Mouse (Mus musculus): ENCODE measurements around the gene Xlr3b.
"Not testable (repeated sequence)": the region's sequence is repeated elsewhere in the genome, so short reads cannot be mapped to it uniquely, and the experiment has no call there.

Xlr3b gene

DNA sequence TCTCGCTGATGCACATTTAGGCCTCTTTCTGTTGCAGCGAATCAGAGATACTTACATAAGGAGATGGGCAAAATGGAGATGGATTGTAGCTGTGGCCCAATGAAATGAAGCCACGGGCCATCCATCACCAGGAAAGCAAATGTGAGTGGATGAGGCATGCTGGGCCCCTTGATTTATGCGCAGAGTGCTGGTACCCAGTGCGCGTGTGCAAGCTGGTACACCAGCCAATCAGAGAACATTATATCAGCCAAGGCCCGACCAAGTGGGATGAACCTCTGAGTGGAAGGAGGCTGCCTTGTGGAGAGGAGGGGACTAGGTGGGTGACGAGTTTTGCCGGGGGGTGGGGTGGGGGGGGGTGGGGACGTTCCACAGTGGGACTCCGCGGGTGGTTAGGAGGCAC lies at the start of gene Xlr3b:
Gene Xlr3b (plus strand): TSS at position 274 of the 400 bp plus-strand sequence.
- DNase-seq (ENCODE audit: low spot score) = not testable (repeated sequence)

DNA sequence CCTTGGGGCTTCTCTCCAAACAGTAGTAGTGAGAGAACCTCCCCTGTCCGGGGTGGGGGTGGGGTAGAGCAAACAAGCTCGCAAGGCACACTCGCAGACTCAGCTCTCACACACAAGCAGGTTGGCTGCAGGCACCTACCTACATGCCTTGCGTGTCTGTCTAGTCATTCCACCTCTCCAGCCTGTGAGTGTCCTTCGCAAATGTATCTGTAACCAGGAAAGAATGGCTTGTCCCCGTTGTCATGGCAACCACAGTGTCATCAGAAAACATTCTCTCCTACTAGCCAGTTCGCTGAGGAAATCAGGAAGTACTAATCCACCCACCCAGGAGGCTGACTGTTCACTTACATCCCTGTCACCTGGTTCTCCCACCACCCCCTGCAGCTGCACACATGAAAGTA lies 48.8 kb upstream of the Xlr3b start:
- DNase-seq (ENCODE audit: low spot score) = not testable (repeated sequence)

GRCm38 (mm10) chrX:73148496-73148895 lies 43.5 kb upstream of the Xlr3b start, which contains the start of gene Xlr5b:
Gene Xlr5b (plus strand): TSS chrX:73148796.
- not testable (repeated sequence) for DNase-seq (ENCODE audit: low spot score)

GRCm38 (mm10) chrX:73149350-73149749 lies 42.7 kb upstream of the Xlr3b start, which contains the start of gene DXBay18:
Gene DXBay18 (minus strand): TSS chrX:73149450.
- DNase-seq (ENCODE audit: low spot score) = not testable (repeated sequence)

- DNase-seq (ENCODE audit: low spot score) = not testable (repeated sequence)
Observed at GRCm38 (mm10) chrX:73176889-73177288, 15.1 kb upstream of the Xlr3b start, which contains the start of gene Spin2d. Gene Spin2d (minus strand): TSS chrX:73176989.

DNA sequence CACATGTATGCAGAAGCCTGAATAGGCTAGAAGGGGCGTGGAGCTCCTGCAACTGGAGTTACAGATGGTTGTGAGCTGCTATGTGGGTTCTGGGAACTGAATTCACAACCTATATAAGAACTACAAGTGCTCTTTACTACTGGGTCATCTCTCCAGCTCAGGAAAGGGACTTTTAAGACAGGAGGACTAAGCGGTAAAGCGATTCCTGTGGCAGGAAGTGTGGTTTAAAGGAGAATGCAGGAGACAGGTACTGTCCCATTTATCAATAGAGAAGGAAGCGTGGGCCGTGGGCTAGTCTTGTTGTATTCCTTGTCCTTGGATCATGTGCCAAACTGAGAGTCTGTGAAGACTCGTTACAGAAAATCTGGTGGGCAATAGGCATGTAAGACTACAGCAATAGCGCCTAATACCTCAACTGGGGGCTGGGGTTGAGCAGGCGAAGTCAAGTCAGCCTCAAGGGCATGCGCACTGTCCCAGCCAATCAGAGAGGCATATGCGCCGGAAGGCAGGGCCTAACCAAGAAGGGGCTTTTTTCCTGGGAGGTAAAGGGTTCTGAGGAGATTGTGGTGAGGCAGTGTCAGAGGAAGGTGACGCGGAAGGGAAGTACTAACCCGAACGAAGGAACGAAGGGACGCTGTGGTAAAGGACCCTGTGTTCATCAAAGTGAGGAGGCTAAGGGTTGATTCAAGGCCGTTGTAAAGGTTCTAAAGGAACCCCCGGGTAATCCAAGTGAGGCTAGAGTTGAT lies 22.0 kb downstream of the Xlr3b start, which contains the start of gene Xlr4b:
Gene Xlr4b (plus strand): TSS at position 515 of the 746 bp plus-strand sequence.
- DNase-seq (ENCODE audit: low spot score) = not testable (repeated sequence)

DNA sequence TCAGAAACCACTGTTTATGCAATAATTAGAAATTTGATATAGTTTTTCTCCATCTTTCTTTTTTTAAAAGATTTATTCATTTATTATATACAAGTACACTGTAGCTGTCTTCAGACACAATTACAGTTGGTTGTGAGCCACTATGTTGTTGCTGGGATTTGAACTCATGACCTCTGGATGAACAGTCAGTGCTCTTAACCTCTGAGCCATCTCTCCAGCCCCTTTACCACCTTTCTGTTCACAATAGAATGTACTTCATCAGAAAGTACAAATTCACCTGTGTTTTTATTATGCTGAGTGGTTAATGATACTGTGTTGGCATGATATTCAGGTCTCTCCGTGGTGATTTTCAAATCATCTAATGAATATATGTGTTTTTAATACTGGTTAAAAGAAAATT lies 33.4 kb downstream of the Xlr3b start:
- DNase-seq (ENCODE audit: low spot score) = no peak

- peak; percentile 59 for DNase-seq (ENCODE audit: low spot score)
Observed at GRCm38 (mm10) chrX:73227914-73228605, 36.1 kb downstream of the Xlr3b start, which contains the start of gene F8a. Gene F8a (plus strand): TSS chrX:73228291.

- DNase-seq (ENCODE audit: low spot score) = peak; percentile 16
Observed at GRCm38 (mm10) chrX:73228606-73229214, 36.7 kb downstream of the Xlr3b start.

GRCm38 (mm10) chrX:73229288-73229687 lies 37.3 kb downstream of the Xlr3b start:
- no peak for DNase-seq (ENCODE audit: low spot score)

GRCm38 (mm10) chrX:73242821-73243325 lies 50.9 kb downstream of the Xlr3b start, which contains the start of gene Xlr4c:
Gene Xlr4c (minus strand): TSS chrX:73243130.
- DNase-seq (ENCODE audit: low spot score) = not testable (repeated sequence)

All from spleen, adult 12 weeks (tissue).